Mouse (Mus musculus) erythroblast, embryonic 14.5 days (primary cell): ENCODE results near the gene Vps4a.

ENCODE experiments used
- GATA1 ChIP-seq: IDR thresholded peaks from 2 replicates; pipeline ENCODE4 v1.6.1; 2012; ENCODE audit warnings: low read length, inconsistent platforms, mixed read lengths
- TAL1 ChIP-seq: IDR thresholded peaks from 3 replicates; pipeline ENCODE4 v1.6.1; 2012; ENCODE audit warnings: low read length, inconsistent platforms, mixed read lengths

DNA sequence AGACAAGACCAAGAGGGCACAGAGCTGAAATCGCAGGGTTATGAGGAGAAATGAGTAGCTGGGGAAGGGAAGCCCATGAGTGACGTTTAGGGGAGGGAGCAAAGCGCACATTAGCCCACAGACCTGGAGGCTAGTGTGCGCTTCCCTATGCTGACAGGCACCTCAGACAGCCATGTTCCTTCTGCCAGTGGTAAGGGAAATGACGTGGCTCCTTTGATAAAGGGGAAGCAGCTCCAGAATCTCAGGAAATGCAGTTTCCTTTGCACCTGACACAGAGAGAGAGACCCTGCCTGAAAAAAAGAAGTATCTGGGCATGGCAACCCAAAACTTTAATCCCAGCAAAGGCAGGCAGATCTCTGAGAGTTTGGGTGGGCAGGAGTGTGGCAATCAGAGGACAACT lies 964 bp upstream of the Vps4a start:
- TF ChIP-seq TAL1, result no peak
- no peak for TF ChIP-seq GATA1
